ENCODE assay signal across 19 mouse cellular contexts in genomic region chr6:134934305-134934704, GRCm38 (mm10). TPM values are rescaled to one million over a fixed set of nuclear protein-coding genes. Genes with fewer than 3 reads are reported as not detected.
"Had no signal": no experiment of that assay in that cellular context is flagged by ENCODE, and none has a peak within 500 bp of the region (broad histone marks: within the 10 kb centered on the region; RNA-seq: fewer than 3 reads in every experiment).

No protein-coding gene starts in this region.

- H3K27ac ChIP-seq: kidney, postnatal 0 days; layer of hippocampus, adult 2 months; limb, embryonic 10.5 days; limb, embryonic 13.5 days; midbrain, embryonic 10.5 days; midbrain, embryonic 13.5 days; neural tube, embryonic 13.5 days had no signal

- H3K36me3 ChIP-seq: limb, embryonic 10.5 days; limb, embryonic 13.5 days; midbrain, embryonic 13.5 days; neural tube, embryonic 13.5 days had no signal

- H3K4me2 ChIP-seq: limb, embryonic 13.5 days; midbrain, embryonic 13.5 days; neural tube, embryonic 13.5 days had no signal

- ATAC-seq: intestine, embryonic 16.5 days; midbrain, embryonic 13.5 days; midbrain, embryonic 16.5 days had no signal

- H3K4me3 ChIP-seq: layer of hippocampus, adult 2 months; limb, embryonic 10.5 days; limb, embryonic 13.5 days; midbrain, embryonic 10.5 days; midbrain, embryonic 13.5 days; myocyte; neural tube, embryonic 13.5 days had no signal

- H3K27me3 ChIP-seq: limb, embryonic 13.5 days; midbrain, embryonic 13.5 days; neural tube, embryonic 13.5 days had no signal

- H3K9me3 ChIP-seq: limb, embryonic 10.5 days; limb, embryonic 13.5 days; midbrain, embryonic 10.5 days; midbrain, embryonic 13.5 days; neural tube, embryonic 13.5 days had no signal

- DNase-seq: kidney, adult 18-20 months; layer of hippocampus, adult 9-11 months; lung, adult 2 months; lung, postnatal 14 days; lung, postnatal 4 days; retina, postnatal 1 day; right cerebral cortex, postnatal 25 days; thymus, adult 18-20 months had no signal

- H3K9ac ChIP-seq: limb, embryonic 13.5 days; midbrain, embryonic 13.5 days; neural tube, embryonic 13.5 days had no signal

RNA-seq across cellular contexts. Expression of gene Apold1, which starts 47.2 kb away (rescaled TPM):
- total RNA-seq: neutrophil, adult 5-6 weeks had no signal
